Mouse (Mus musculus): ENCODE measurements around the gene Tbc1d9.
"Not testable (repeated sequence)": the region's sequence is repeated elsewhere in the genome, so short reads cannot be mapped to it uniquely, and the experiment has no call there.

Tbc1d9 gene

GRCm38 (mm10) chr8:83244151-83244550 lies 79.0 kb downstream of the Tbc1d9 start:
- no peak for DNase-seq

- no peak for DNase-seq
Observed at GRCm38 (mm10) chr8:83250858-83251257, 85.7 kb downstream of the Tbc1d9 start.

GRCm38 (mm10) chr8:83251362-83252246 lies 86.5 kb downstream of the Tbc1d9 start:
- no peak for DNase-seq

- DNase-seq, result no peak
Observed at GRCm38 (mm10) chr8:83252791-83253190, 87.6 kb downstream of the Tbc1d9 start.

- DNase-seq, result no peak
Observed at GRCm38 (mm10) chr8:83257631-83258030, 92.5 kb downstream of the Tbc1d9 start.

GRCm38 (mm10) chr8:83260418-83261215 lies 95.5 kb downstream of the Tbc1d9 start:
- peak in 1 of 2 experiments; percentile 39 for DNase-seq

GRCm38 (mm10) chr8:83271172-83271571 lies 106.0 kb downstream of the Tbc1d9 start:
- no peak for DNase-seq

- DNase-seq, result no peak
Observed at GRCm38 (mm10) chr8:83272464-83272863, 107.3 kb downstream of the Tbc1d9 start.

- DNase-seq, result no peak
Observed at GRCm38 (mm10) chr8:83274470-83274869, 109.3 kb downstream of the Tbc1d9 start.

- DNase-seq, result no peak
Observed at GRCm38 (mm10) chr8:83278431-83278830, 113.3 kb downstream of the Tbc1d9 start.

GRCm38 (mm10) chr8:83285391-83285790 lies 120.2 kb downstream of the Tbc1d9 start:
- DNase-seq, result no peak

GRCm38 (mm10) chr8:83290176-83290575 lies 125.0 kb downstream of the Tbc1d9 start, which contains the start of gene Ucp1:
Ucp1 (plus strand) TSS chr8:83290352.
- DNase-seq, result no peak

GRCm38 (mm10) chr8:83297375-83297774 lies 132.2 kb downstream of the Tbc1d9 start:
- DNase-seq, result no peak

GRCm38 (mm10) chr8:83300135-83300534 lies 135.0 kb downstream of the Tbc1d9 start:
- peak in 1 of 2 experiments; percentile 9 for DNase-seq

GRCm38 (mm10) chr8:83304946-83305345 lies 139.8 kb downstream of the Tbc1d9 start:
- DNase-seq, result no peak

GRCm38 (mm10) chr8:83309836-83310235 lies 144.7 kb downstream of the Tbc1d9 start:
- DNase-seq, result no peak

GRCm38 (mm10) chr8:83315084-83315483 lies 149.9 kb downstream of the Tbc1d9 start:
- not testable (repeated sequence) for DNase-seq

- DNase-seq, result no peak
Observed at GRCm38 (mm10) chr8:83315691-83316090, 150.5 kb downstream of the Tbc1d9 start.

GRCm38 (mm10) chr8:83320543-83320942 lies 155.4 kb downstream of the Tbc1d9 start:
- DNase-seq, result no peak

GRCm38 (mm10) chr8:83322374-83322773 lies 157.2 kb downstream of the Tbc1d9 start:
- DNase-seq, result no peak
